Comparison of ENCODE assay signal across 34 mouse cellular contexts in the genomic region with DNA sequence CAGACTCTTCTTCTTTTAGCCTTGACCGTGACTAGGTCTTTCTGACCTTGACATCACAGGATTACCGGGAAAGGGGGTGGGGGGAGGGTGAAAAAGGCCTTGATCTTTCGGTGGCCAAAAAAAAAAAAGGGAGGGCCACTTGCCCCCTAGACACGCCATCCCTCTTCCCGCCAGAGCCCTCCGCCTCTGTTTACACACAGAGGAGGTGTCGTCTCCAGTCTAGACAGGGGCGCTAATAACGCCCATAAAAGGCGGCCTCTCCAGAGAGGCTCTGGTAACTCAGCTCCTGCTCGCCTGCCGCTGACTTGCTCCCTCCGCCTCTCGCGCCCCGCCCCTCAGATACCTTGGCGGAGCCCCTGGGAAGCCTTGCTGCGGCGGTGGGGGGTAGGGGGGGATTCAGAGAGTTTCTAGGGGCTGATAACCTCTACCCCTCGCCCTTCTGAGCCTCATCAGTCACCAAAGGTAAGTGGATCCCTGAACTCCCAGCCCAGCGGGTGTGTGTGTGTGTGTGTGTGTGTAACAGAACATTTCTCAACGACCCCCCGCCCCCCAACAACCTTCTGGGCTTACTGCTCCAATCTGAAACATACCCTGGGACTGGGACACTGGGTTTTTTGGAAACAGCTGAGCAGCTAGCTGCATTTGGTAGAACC. TPM values are rescaled to one million over a fixed set of nuclear protein-coding genes. Genes with fewer than 3 reads are reported as not detected.
DNase-seq lines count a peak whose midpoint lies in the region; ATAC-seq and TF ChIP-seq lines count a peak whose summit lies in the region.
"Had no signal": no experiment of that assay in that cellular context is flagged by ENCODE, and none has a peak within 500 bp of the region (broad histone marks: within the 10 kb centered on the region; RNA-seq: fewer than 3 reads in every experiment).

No protein-coding gene starts in this region.

- H3K4me1 ChIP-seq in ES-E14 (ENCODE audit: control insufficient read depth in 2 of 2, insufficient read depth in 2 of 2, low read length in 2 of 2, poor library complexity in 1 of 2): peaks cover 1 to 10% of the 10 kb centered on the region in 2 experiments; a peak in 1 of 4 replicates
- peaks cover 14% of the 10 kb centered on the region for H3K4me1 ChIP-seq in limb, embryonic 12.5 days (replicated peaks)
- H3K4me1 ChIP-seq in kidney, adult 2 months (ENCODE audit: control insufficient read depth, insufficient read depth, low read length): no peaks in the 10 kb centered on the region
- no peaks in the 10 kb centered on the region for H3K4me1 ChIP-seq in kidney, embryonic 14.5 days (ENCODE audit: control insufficient read depth, insufficient read depth, low read length)
- H3K4me1 ChIP-seq: forebrain, embryonic 12.5 days; hindbrain, embryonic 15.5 days had no signal

- no peaks in the 10 kb centered on the region for H3K36me3 ChIP-seq in ES-E14 (ENCODE audit: control insufficient read depth, insufficient read depth, low read length, poor library complexity, severe bottlenecking)
- H3K36me3 ChIP-seq in limb, embryonic 12.5 days: no peaks in the 10 kb centered on the region
- H3K36me3 ChIP-seq in kidney, adult 2 months (ENCODE audit: control insufficient read depth, insufficient read depth, low read length): no peaks in the 10 kb centered on the region
- no peaks in the 10 kb centered on the region for H3K36me3 ChIP-seq in kidney, embryonic 14.5 days (ENCODE audit: control insufficient read depth, insufficient read depth, low read length)
- H3K36me3 ChIP-seq: forebrain, embryonic 12.5 days; hindbrain, embryonic 15.5 days had no signal

- H3K4me2 ChIP-seq in limb, embryonic 12.5 days: 0 out of 2 replicates have a peak overlapping the region, but pooled peaks have one; percentile 8
- no peak overlapping the region for H3K4me2 ChIP-seq in kidney, embryonic 14.5 days (replicated peaks; ENCODE audit: low read depth, low read length)
- H3K4me2 ChIP-seq: forebrain, embryonic 12.5 days; hindbrain, embryonic 15.5 days had no signal

- peak overlapping the region; percentile 33 to 54 for H3K4me3 ChIP-seq in ES-E14 (ENCODE audit: insufficient read depth in 1 of 2, low read depth in 1 of 2, low read length in 2 of 2, poor library complexity in 1 of 2, severe bottlenecking in 1 of 2)
- 0 out of 2 replicates have a peak overlapping the region, but pooled peaks have one; percentile 3 for H3K4me3 ChIP-seq in limb, embryonic 12.5 days (replicated peaks)
- H3K4me3 ChIP-seq in kidney, adult 2 months (ENCODE audit: insufficient read depth, low read depth, low read length): no peak overlapping the region
- H3K4me3 ChIP-seq in kidney, embryonic 14.5 days (ENCODE audit: low read length): no peak overlapping the region
- H3K4me3 ChIP-seq: forebrain, embryonic 12.5 days; heart, adult 2 months; hindbrain, embryonic 15.5 days; layer of hippocampus, adult 2 months; myocyte had no signal

- TF ChIP-seq POLR2A in kidney, adult 2 months (IDR thresholded peaks at IDR 0.05; ENCODE audit: low read depth, low read length): no peak

- in situ Hi-C loops in ES-E14 (cut with MboI; ENCODE audit: low sequenced_read_pairs in 2 of 2, unreplicated experiment in 2 of 2): loop anchor here in 1 of 2 experiments (25.0 kb wide), 1 partner anchor 920 kb away; the partner anchor contains the start of gene Krt8

- WGBS in limb, embryonic 12.5 days: 1% methylated on average over 23 of the region's 23 CpGs
- 8% methylated on average over 23 of the region's 23 CpGs for WGBS in kidney, adult 2 months
- 1% methylated on average over 23 of the region's 23 CpGs for WGBS in kidney, embryonic 14.5 days

- ATAC-seq in limb, embryonic 12.5 days (ENCODE audit: insufficient number of reproducible peaks, insufficient read depth, low FRiP score, low TSS enrichment, low read depth): peak; percentile 60; the same call in 1 of the 2 replicates
- no peak for ATAC-seq in kidney, embryonic 14.5 days (ENCODE audit: low FRiP score, low TSS enrichment)
- ATAC-seq: midbrain, embryonic 16.5 days had no signal

- no peaks in the 10 kb centered on the region for H3K9me3 ChIP-seq in ES-E14 (ENCODE audit: control insufficient read depth, insufficient read depth, low read depth, low read length)
- H3K9me3 ChIP-seq in limb, embryonic 12.5 days: no peaks in the 10 kb centered on the region
- no peaks in the 10 kb centered on the region for H3K9me3 ChIP-seq in kidney, embryonic 14.5 days (ENCODE audit: control insufficient read depth, low read length)
- H3K9me3 ChIP-seq: forebrain, embryonic 12.5 days; hindbrain, embryonic 15.5 days had no signal

- peak overlapping the region; percentile 26; the same call in 1 of the 2 replicates for H3K9ac ChIP-seq in ES-E14 (ENCODE audit: insufficient read depth, low read depth, low read length, poor library complexity, severe bottlenecking)
- H3K9ac ChIP-seq in limb, embryonic 12.5 days (replicated peaks): no peak overlapping the region
- H3K9ac ChIP-seq in kidney, embryonic 14.5 days (ENCODE audit: low read depth, low read length): no peak overlapping the region
- H3K9ac ChIP-seq: forebrain, embryonic 12.5 days; hindbrain, embryonic 15.5 days had no signal

- peak; percentile 10 for DNase-seq in thymus, postnatal 4 days
- DNase-seq in thymus, postnatal 36 days: no peak
- peak; percentile 81 for DNase-seq in ES-E14 (ENCODE audit: low read depth, low spot score)
- DNase-seq in kidney, adult 2 months: no peak
- no peak for DNase-seq in cerebellum, postnatal 36 days
- DNase-seq: adrenal gland, postnatal 14 days; cerebellum, adult 8-10 months; gastrocnemius, postnatal 36 days; heart, adult 2 months; kidney, adult 8-10 months; kidney, postnatal 14 days; layer of hippocampus, postnatal 36 days; retina, postnatal 1 day; right cerebral cortex, postnatal 4 days; thymus, adult 18-20 months had no signal

- no peak for TF ChIP-seq CTCF in kidney, adult 2 months (conservative IDR thresholded peaks at IDR 0.05; ENCODE audit: insufficient read depth, insufficient read length, low read depth, low read length)

- peaks cover 99% of the 10 kb centered on the region for H3K27me3 ChIP-seq in limb, embryonic 12.5 days
- H3K27me3 ChIP-seq in kidney, adult 2 months (replicated peaks; ENCODE audit: control insufficient read depth, insufficient read depth, low read length): peaks cover 16% of the 10 kb centered on the region
- peaks cover 96% of the 10 kb centered on the region for H3K27me3 ChIP-seq in kidney, embryonic 14.5 days (ENCODE audit: control insufficient read depth, insufficient read depth, low read length)

- H3K27ac ChIP-seq in ES-E14 (ENCODE audit: insufficient read depth, low read depth, low read length, poor library complexity, severe bottlenecking): no peak overlapping the region
- no peak overlapping the region for H3K27ac ChIP-seq in limb, embryonic 12.5 days
- no peak overlapping the region for H3K27ac ChIP-seq in kidney, adult 2 months (ENCODE audit: insufficient read depth, low read depth, low read length)
- H3K27ac ChIP-seq in kidney, embryonic 14.5 days (ENCODE audit: low read depth, low read length): no peak overlapping the region
- H3K27ac ChIP-seq: forebrain, embryonic 12.5 days; heart, adult 2 months; hindbrain, embryonic 15.5 days; layer of hippocampus, adult 2 months; macrophage had no signal

TF ChIP-seq in ES-E14, 5 proteins besides CTCF, POLR2A, EP300 and RAD21:
- no peak for TF ChIP-seq ZC3H11A (IDR thresholded peaks at IDR 0.05; ENCODE audit: borderline replicate concordance, low read depth, low read length)
- TF ChIP-seq MAFK (IDR thresholded peaks at IDR 0.05; ENCODE audit: insufficient read depth, low read depth, low read length): no peak
- TF ChIP-seq ZNF384 (IDR thresholded peaks at IDR 0.05; ENCODE audit: low read depth, low read length): peak; percentile 92
- no peak for TF ChIP-seq HCFC1 (IDR thresholded peaks at IDR 0.05; ENCODE audit: borderline replicate concordance, insufficient read depth, low read length)
- no peak for TF ChIP-seq CHD2 (IDR thresholded peaks at IDR 0.05; ENCODE audit: low read depth, low read length)
TF ChIP-seq in ES-E14: peak in this region for 1.

RNA-seq across cellular contexts. Expression of gene Hoxc12, which starts 4.7 kb away (rescaled TPM):
- 0.85 and 1.9 TPM in 2 replicates for total RNA-seq in ES-E14 (2012; rRNA removed)
- 2.0 and 2.8 TPM in 2 replicates for polyA plus RNA-seq in limb, embryonic 12.5 days (2016; fragmentation: Nextera tagmentation; extraction: Ambion mirVana)
- not detected in 2 replicates for polyA plus RNA-seq in kidney, adult 2 months (2012; rRNA removed)
- not detected in 2 replicates for polyA plus RNA-seq in kidney, embryonic 14.5 days (2014; fragmentation: Nextera tagmentation; extraction: Ambion mirVana)
- total RNA-seq: adrenal gland, postnatal 14 days; gastrocnemius, adult 18-20 months; gastrocnemius, postnatal 36 days; heart, adult 2 months; hematopoietic stem cell, adult 5-6 weeks; layer of hippocampus, adult 2 months; layer of hippocampus, postnatal 36 days; left cerebral cortex, postnatal 14 days; liver, adult 2 months; MEL had no signal
- polyA plus RNA-seq: brain, embryonic 14.5 days; forebrain, embryonic 12.5 days; heart, adult 2 months; heart, embryonic 16.5 days; hindbrain, embryonic 15.5 days; intestine, embryonic 14.5 days; liver, adult 2 months; liver, embryonic 16.5 days; lung, embryonic 16.5 days; macrophage; midbrain, embryonic 16.5 days; stomach, embryonic 14.5 days had no signal

RNA-seq across cellular contexts. Expression of gene Hoxc13, which starts 10.9 kb away (rescaled TPM):
- total RNA-seq in ES-E14 (2012; rRNA removed): 0.42 and 0.94 TPM in 2 replicates
- polyA plus RNA-seq in limb, embryonic 12.5 days (2016; fragmentation: Nextera tagmentation; extraction: Ambion mirVana): 3.6 and 5.0 TPM in 2 replicates
- polyA plus RNA-seq in kidney, adult 2 months (2012; rRNA removed): not detected in 2 replicates
- polyA plus RNA-seq in kidney, embryonic 14.5 days (2014; fragmentation: Nextera tagmentation; extraction: Ambion mirVana): not detected in 2 replicates
- total RNA-seq: adrenal gland, postnatal 14 days; gastrocnemius, adult 18-20 months; gastrocnemius, postnatal 36 days; heart, adult 2 months; hematopoietic stem cell, adult 5-6 weeks; layer of hippocampus, adult 2 months; layer of hippocampus, postnatal 36 days; left cerebral cortex, postnatal 14 days; liver, adult 2 months; MEL had no signal
- polyA plus RNA-seq: forebrain, embryonic 12.5 days; heart, adult 2 months; heart, embryonic 16.5 days; hindbrain, embryonic 15.5 days; intestine, embryonic 14.5 days; liver, adult 2 months; liver, embryonic 16.5 days; lung, embryonic 16.5 days; macrophage; midbrain, embryonic 16.5 days; stomach, embryonic 14.5 days had no signal

RNA-seq across cellular contexts. Expression of gene Hoxc11, which starts 22.4 kb away (rescaled TPM):
- total RNA-seq in ES-E14 (2012; rRNA removed): not detected in 2 replicates
- 3.5 and 5.2 TPM in 2 replicates for polyA plus RNA-seq in limb, embryonic 12.5 days (2016; fragmentation: Nextera tagmentation; extraction: Ambion mirVana)
- 0.25 and 0.30 TPM in 2 replicates for polyA plus RNA-seq in kidney, adult 2 months (2012; rRNA removed)
- 2.9 and 4.4 TPM in 2 replicates for polyA plus RNA-seq in kidney, embryonic 14.5 days (2014; fragmentation: Nextera tagmentation; extraction: Ambion mirVana)
- total RNA-seq: adrenal gland, postnatal 14 days; heart, adult 2 months; hematopoietic stem cell, adult 5-6 weeks; layer of hippocampus, adult 2 months; layer of hippocampus, postnatal 36 days; left cerebral cortex, postnatal 14 days; liver, adult 2 months; MEL had no signal
- polyA plus RNA-seq: brain, embryonic 14.5 days; forebrain, embryonic 12.5 days; heart, adult 2 months; heart, embryonic 16.5 days; hindbrain, embryonic 15.5 days; liver, adult 2 months; liver, embryonic 16.5 days; lung, embryonic 16.5 days; macrophage; midbrain, embryonic 16.5 days; stomach, embryonic 14.5 days had no signal

RNA-seq across cellular contexts. Expression of gene Hoxc10, which starts 34.8 kb away (rescaled TPM):
- total RNA-seq in ES-E14 (2012; rRNA removed): 0.58 TPM in 1 of 2 replicates, not detected in the other
- 20.7 and 21.2 TPM in 2 replicates for polyA plus RNA-seq in limb, embryonic 12.5 days (2016; fragmentation: Nextera tagmentation; extraction: Ambion mirVana)
- polyA plus RNA-seq in kidney, adult 2 months (2012; rRNA removed): 16.4 and 16.7 TPM in 2 replicates
- 62.9 and 64.5 TPM in 2 replicates for polyA plus RNA-seq in kidney, embryonic 14.5 days (2014; fragmentation: Nextera tagmentation; extraction: Ambion mirVana)
- total RNA-seq: heart, adult 2 months; hematopoietic stem cell, adult 5-6 weeks; layer of hippocampus, adult 2 months; layer of hippocampus, postnatal 36 days; left cerebral cortex, postnatal 14 days; liver, adult 2 months had no signal
- polyA plus RNA-seq: brain, embryonic 14.5 days; forebrain, embryonic 12.5 days; heart, adult 2 months; heart, embryonic 16.5 days; hindbrain, embryonic 15.5 days; liver, adult 2 months; liver, embryonic 16.5 days; lung, embryonic 16.5 days; macrophage; midbrain, embryonic 16.5 days; stomach, embryonic 14.5 days had no signal

RNA-seq across cellular contexts. Expression of gene Hoxc5, which starts 35.4 kb away (rescaled TPM):
- total RNA-seq in ES-E14 (2012; rRNA removed): 0.22 TPM in 1 of 2 replicates, not detected in the other
- polyA plus RNA-seq in limb, embryonic 12.5 days (2016; fragmentation: Nextera tagmentation; extraction: Ambion mirVana): 6.3 and 12.2 TPM in 2 replicates
- 4.0 and 4.1 TPM in 2 replicates for polyA plus RNA-seq in kidney, adult 2 months (2012; rRNA removed)
- 5.1 and 5.8 TPM in 2 replicates for polyA plus RNA-seq in kidney, embryonic 14.5 days (2014; fragmentation: Nextera tagmentation; extraction: Ambion mirVana)
- total RNA-seq: heart, adult 2 months; hematopoietic stem cell, adult 5-6 weeks; layer of hippocampus, adult 2 months; layer of hippocampus, postnatal 36 days; left cerebral cortex, postnatal 14 days had no signal
- polyA plus RNA-seq: forebrain, embryonic 12.5 days; liver, adult 2 months; macrophage; midbrain, embryonic 16.5 days had no signal

Comparison
In these comparisons a context has a peak if more than half of its experiments do, and no peak if none do; other contexts are left out.
1. DNase-seq: peak in thymus, postnatal 4 days (single experiment) and ES-E14 (single experiment); none in thymus, postnatal 36 days (0 of 2), kidney, adult 2 months (single experiment) and cerebellum, postnatal 36 days (0 of 2).
2. H3K4me3 ChIP-seq: peak in ES-E14 (2 of 2) and limb, embryonic 12.5 days (single experiment); none in kidney, adult 2 months (single experiment) and kidney, embryonic 14.5 days (single experiment).